Mouse (Mus musculus) CD4-positive, CD25-positive, alpha-beta regulatory T cell, adult 4 months (primary cell): ENCODE measurements around the gene Muc3. TPM values are rescaled to one million over a fixed set of nuclear protein-coding genes. Genes with fewer than 3 reads are reported as not detected.

ENCODE experiments used
- ATAC-seq: one replicate; pipeline ENCODE4 v1.8.0; 2017
- polyA plus RNA-seq, 2 experiments: library from polyadenylated mRNA; unstranded; fragments of 100-300 nt; shearing (Covaris generic); gene quantifications; one replicate each; pipeline ENCODE4 v1.2.1; 2017

Gene Muc3
- polyA plus RNA-seq, 2 experiments from 2014 or later = not detected

GRCm38 (mm10) chr5:137091560-137091959, 57.6 kb downstream of the Muc3 start:
- no peak for ATAC-seq

- ATAC-seq = no peak
Observed at GRCm38 (mm10) chr5:137090870-137091269, 58.3 kb downstream of the Muc3 start.

GRCm38 (mm10) chr5:137087410-137087809, 61.7 kb downstream of the Muc3 start:
- no peak for ATAC-seq

- no peak for ATAC-seq
Observed at GRCm38 (mm10) chr5:137085731-137086130, 63.4 kb downstream of the Muc3 start.

GRCm38 (mm10) chr5:137085021-137085420, 64.1 kb downstream of the Muc3 start:
- no peak for ATAC-seq

Other genes starting within 250 kb of the Muc3 start
- 10 to 100 TPM; 12.5 to 14.1 TPM for gene Ift22, start 241.2 kb downstream of the Muc3 start, polyA plus RNA-seq
- 100 to 1,000 TPM; 390 to 404 TPM for gene Fis1, start 196.0 kb downstream of the Muc3 start, polyA plus RNA-seq
- gene Cldn15, start 182.7 kb downstream of the Muc3 start, polyA plus RNA-seq = under 1 TPM in 1 of 2 experiments, not detected in 1; 0.34 TPM
- gene Plod3, start 162.3 kb downstream of the Muc3 start, polyA plus RNA-seq = 1 to 10 TPM; 4.4 to 8.8 TPM
- gene Znhit1, start 161.3 kb downstream of the Muc3 start, polyA plus RNA-seq = 10 to 100 TPM; 50.3 to 67.0 TPM
- not detected for gene Vgf, start 122.9 kb downstream of the Muc3 start, polyA plus RNA-seq
- 10 to 100 TPM; 62.2 to 84.9 TPM for gene Ap1s1, start 103.2 kb downstream of the Muc3 start, polyA plus RNA-seq
- under 1 TPM in 1 of 2 experiments, not detected in 1; 0.20 TPM for gene Serpine1, start 77.1 kb downstream of the Muc3 start, polyA plus RNA-seq
- 10 to 100 TPM; 15.1 to 18.5 TPM for gene Trim56, start 33.1 kb downstream of the Muc3 start, polyA plus RNA-seq
- 1 to 10 TPM; 8.0 to 9.5 TPM for gene Muc3a, start 63.1 kb upstream of the Muc3 start, polyA plus RNA-seq
- gene Ache, start 138.2 kb upstream of the Muc3 start, polyA plus RNA-seq = under 1 TPM in 1 of 2 experiments, not detected in 1; 0.16 TPM
- gene Ufsp1, start 145.3 kb upstream of the Muc3 start, polyA plus RNA-seq = 1 to 10 TPM in 1 of 2 experiments, under 1 TPM in 1; 0.65 to 1.3 TPM
- gene Srrt, start 158.4 kb upstream of the Muc3 start, polyA plus RNA-seq = 10 to 100 TPM; 60.2 to 63.7 TPM
- 1 to 10 TPM; 1.0 to 1.7 TPM for gene Trip6, start 165.1 kb upstream of the Muc3 start, polyA plus RNA-seq
- 10 to 100 TPM in 1 of 2 experiments, 1 to 10 TPM in 1; 9.2 to 16.7 TPM for gene Slc12a9, start 184.3 kb upstream of the Muc3 start, polyA plus RNA-seq
- not detected for gene Ephb4, start 200.8 kb upstream of the Muc3 start, polyA plus RNA-seq